Comparison of ENCODE assay signal across 1 mouse cellular context in the genomic region with DNA sequence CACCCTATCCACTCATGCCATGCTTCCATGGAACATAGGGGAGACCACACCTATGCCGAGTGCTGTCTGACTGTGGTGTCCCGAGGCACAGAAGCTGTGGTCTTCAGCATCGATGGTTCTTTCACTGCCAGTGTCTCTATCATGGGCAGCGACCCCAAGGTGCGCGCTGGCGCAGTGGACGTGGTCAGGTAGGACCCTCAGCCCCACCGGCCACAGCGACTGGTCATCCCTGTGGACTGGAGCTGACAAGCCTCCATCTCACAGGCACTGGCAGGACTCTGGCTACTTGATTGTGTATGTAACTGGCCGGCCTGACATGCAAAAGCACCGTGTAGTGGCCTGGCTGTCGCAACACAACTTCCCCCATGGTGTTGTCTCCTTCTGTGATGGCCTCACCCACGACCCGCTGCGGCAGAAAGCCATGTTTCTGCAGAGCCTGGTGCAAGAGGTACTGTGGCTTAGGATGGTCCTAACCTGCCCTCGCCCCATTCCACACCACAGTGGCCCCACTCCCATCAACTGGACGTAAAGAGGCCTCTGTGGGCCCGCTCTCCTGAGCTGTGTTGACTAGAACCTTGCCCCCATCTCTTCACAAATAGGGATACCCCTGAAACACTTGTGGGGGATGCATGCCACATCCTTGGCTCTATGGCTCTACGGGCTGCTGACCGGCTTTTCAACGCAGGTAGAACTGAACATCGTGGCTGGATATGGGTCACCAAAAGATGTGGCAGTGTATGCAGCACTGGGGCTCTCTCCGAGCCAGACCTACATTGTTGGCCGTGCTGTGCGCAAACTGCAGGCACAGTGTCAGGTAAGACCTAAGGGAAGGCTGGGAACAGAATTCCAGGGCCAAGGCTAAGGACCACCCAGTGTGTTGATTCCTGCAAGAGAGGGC.
TF ChIP-seq lines count a peak whose summit lies in the region.

No protein-coding gene starts in this region.

TF ChIP-seq in myocyte, 11 proteins besides CTCF, POLR2A, EP300 and RAD21:
- no peak for TF ChIP-seq USF1 (IDR thresholded peaks at IDR 0.05; ENCODE audit: low read depth)
